Mouse (Mus musculus) T-helper 1 cell (primary cell): ENCODE data around the gene Selplg.

Experiments used
- in situ Hi-C: fragments of 300-600 bp; cut with MboI, MseI; formaldehyde crosslinking; loops from one replicate; pipeline ENCODE4 v1.15.1; 2025; ENCODE audit warnings: high pct_unique_total_duplicates

Gene Selplg

DNA sequence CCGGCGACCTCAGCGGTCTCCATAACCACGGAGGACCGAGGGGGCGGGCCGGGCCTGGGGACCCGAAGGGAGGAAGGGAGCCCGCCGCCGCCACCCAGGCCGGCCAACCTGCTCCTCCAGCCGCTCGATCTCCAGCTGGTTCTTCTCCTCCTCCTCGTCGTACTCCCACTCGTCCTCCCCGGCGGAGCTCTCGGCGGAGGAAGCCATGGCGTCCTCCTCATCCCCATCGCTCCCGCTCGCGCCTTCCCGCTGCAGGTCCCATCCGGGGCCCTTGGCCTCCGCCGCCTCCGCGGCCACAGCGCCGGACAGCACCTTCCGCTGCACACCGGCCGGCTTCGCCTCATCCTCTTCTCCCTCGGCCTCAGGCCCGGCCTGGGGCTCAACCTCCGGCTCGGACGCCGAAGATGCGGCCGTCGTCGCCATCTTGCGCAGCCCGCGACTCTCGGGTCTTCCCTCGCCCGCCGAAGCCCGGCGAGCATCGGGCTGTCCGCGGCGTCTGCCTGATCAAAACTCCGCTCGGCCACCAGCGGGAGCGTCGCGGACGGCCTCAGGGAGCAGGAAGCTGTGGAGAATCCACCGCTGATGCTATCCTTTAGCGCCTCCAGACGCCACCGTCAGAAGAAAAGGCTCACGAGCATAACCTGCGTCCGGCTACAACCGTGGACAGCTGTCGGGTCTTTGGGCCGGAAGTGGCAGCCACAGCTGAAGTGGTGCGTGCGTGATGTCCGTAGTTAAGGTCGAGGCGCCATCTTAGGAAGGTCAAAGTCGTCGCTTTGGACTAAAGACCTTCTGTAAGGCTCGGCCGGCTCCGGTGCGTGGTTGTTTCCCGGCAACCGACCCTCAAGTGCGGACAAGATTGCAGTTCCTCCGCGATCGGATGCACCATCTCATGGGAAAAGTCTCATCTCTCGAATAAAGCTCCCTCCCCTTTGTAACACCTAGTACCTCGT lies 61.0 kb downstream of the Selplg start:
- in situ Hi-C loops, result loop anchor here (5.0 kb wide), 2 partner anchors 34 to 41 kb away; partner anchors contain the start of gene Ficd

DNA sequence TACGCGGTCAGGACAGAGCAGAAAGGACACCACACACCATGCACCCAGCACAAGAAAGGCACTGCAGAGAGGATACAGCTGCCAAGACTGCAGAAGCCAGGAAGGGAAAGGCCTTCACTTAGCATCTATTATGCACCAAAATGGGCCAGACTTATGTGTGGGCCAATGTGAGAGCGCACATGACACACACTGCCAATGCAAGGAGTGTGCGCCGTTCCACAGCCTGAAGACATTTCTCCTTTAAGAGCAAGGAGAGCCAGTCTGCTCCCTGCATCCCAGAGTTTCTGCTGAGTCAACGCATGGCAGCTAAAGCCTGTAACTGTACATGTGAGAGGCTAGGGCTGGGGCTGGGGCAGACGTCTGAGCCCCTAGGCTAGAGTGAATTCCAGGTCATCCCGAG lies 63.6 kb downstream of the Selplg start:
- in situ Hi-C loops, result no loop called here
